Mouse (Mus musculus) forelimb bud, embryonic 11.5 days (tissue): ENCODE results near the gene Dlg1.
A peak's percentile ranks its signal among the peaks of the same experiment; 100 is the strongest.
"Not testable (repeated sequence)": the region's sequence is repeated elsewhere in the genome, so short reads cannot be mapped to it uniquely, and the experiment has no call there.

Experiments used
- DNase-seq: peaks from one replicate; pipeline ENCODE4 v3.0.0-alpha.2; 2012; ENCODE audit warnings: low read depth, low spot score

The Dlg1 gene

GRCm38 (mm10) chr16:31730971-31731370, 67.7 kb downstream of the Dlg1 start:
- DNase-seq: not testable (repeated sequence)

GRCm38 (mm10) chr16:31737081-31737480, 73.8 kb downstream of the Dlg1 start:
- DNase-seq: no peak

- no peak for DNase-seq
These were observed 74.5 kb downstream of the Dlg1 start for GRCm38 (mm10) chr16:31737761-31738160.

GRCm38 (mm10) chr16:31740271-31740670, 77.0 kb downstream of the Dlg1 start:
- no peak for DNase-seq

GRCm38 (mm10) chr16:31740704-31741103, 77.5 kb downstream of the Dlg1 start:
- no peak for DNase-seq

- DNase-seq: peak; percentile 52
These were observed 87.3 kb downstream of the Dlg1 start for GRCm38 (mm10) chr16:31750526-31750925.

GRCm38 (mm10) chr16:31754172-31755025, 91.2 kb downstream of the Dlg1 start:
- DNase-seq: no peak

GRCm38 (mm10) chr16:31755053-31755452, 91.8 kb downstream of the Dlg1 start:
- DNase-seq: no peak

- no peak for DNase-seq
These were observed 93.2 kb downstream of the Dlg1 start for GRCm38 (mm10) chr16:31756436-31756835.

- no peak for DNase-seq
These were observed 94.4 kb downstream of the Dlg1 start for GRCm38 (mm10) chr16:31757606-31758005.

GRCm38 (mm10) chr16:31759416-31759815, 96.2 kb downstream of the Dlg1 start:
- no peak for DNase-seq

- DNase-seq: no peak
These were observed 103.1 kb downstream of the Dlg1 start for GRCm38 (mm10) chr16:31766298-31766697.

- DNase-seq: peak; percentile 34
These were observed 103.5 kb downstream of the Dlg1 start for GRCm38 (mm10) chr16:31766715-31767114.

GRCm38 (mm10) chr16:31775924-31776323, 112.7 kb downstream of the Dlg1 start:
- DNase-seq: no peak

- peak; percentile 16 for DNase-seq
These were observed 117.8 kb downstream of the Dlg1 start for GRCm38 (mm10) chr16:31781015-31781414.

GRCm38 (mm10) chr16:31790056-31790455, 126.8 kb downstream of the Dlg1 start:
- DNase-seq: no peak

- DNase-seq: no peak
These were observed 140.4 kb downstream of the Dlg1 start for GRCm38 (mm10) chr16:31803644-31804043.

- no peak for DNase-seq
These were observed 162.8 kb downstream of the Dlg1 start for GRCm38 (mm10) chr16:31826049-31826448.

- DNase-seq: no peak
These were observed 167.5 kb downstream of the Dlg1 start for GRCm38 (mm10) chr16:31830726-31831125.

- no peak for DNase-seq
These were observed 169.6 kb downstream of the Dlg1 start for GRCm38 (mm10) chr16:31832630-31833422.

- DNase-seq: no peak
These were observed 170.9 kb downstream of the Dlg1 start for GRCm38 (mm10) chr16:31834011-31834584.

- DNase-seq: no peak
These were observed 171.5 kb downstream of the Dlg1 start for GRCm38 (mm10) chr16:31834662-31835318.
